Mouse (Mus musculus) heart, postnatal 36 days (tissue): Measurements from ENCODE around the gene Cpn1. TPM values are rescaled to one million over a fixed set of nuclear protein-coding genes. Genes with fewer than 3 reads are reported as not detected.
"Not testable (repeated sequence)": the region's sequence is repeated elsewhere in the genome, so short reads cannot be mapped to it uniquely, and the experiment has no call there.

Experiments used
- DNase-seq, 2 experiments: peaks; one replicate each; pipeline ENCODE4 v3.0.0; 2021 to 2022
- intact Hi-C: fragments of 180-260 bp; cut with DNase I; formaldehyde crosslinking; loops from one replicate; pipeline ENCODE4 v1.15.1; 2025
- total RNA-seq, 2 experiments: library from RNA; stranded (reverse); gene quantifications; 2 replicates each; pipeline ENCODE4 v1.2.3; 2021

Cpn1 gene
- total RNA-seq, 2 experiments from 2014 or later: 0.19 TPM; not detected in 1

- no peak for DNase-seq
- intact Hi-C loops: no loop called here
Measured at GRCm38 (mm10) chr19:43990362-43990761, 4.0 kb upstream of the Cpn1 start.

- intact Hi-C loops: no loop called here
- DNase-seq: no peak
Measured at GRCm38 (mm10) chr19:43981992-43982391, 4.4 kb downstream of the Cpn1 start.

- intact Hi-C loops: no loop called here
- DNase-seq: no peak
Measured at GRCm38 (mm10) chr19:43980711-43981110, 5.6 kb downstream of the Cpn1 start.

- intact Hi-C loops: no loop called here
- DNase-seq: no peak
Measured at GRCm38 (mm10) chr19:43977799-43978198, 8.6 kb downstream of the Cpn1 start.

GRCm38 (mm10) chr19:43976661-43977060 is 9.7 kb downstream of the Cpn1 start:
- DNase-seq: peak in 1 of 2 experiments; percentile 8
- intact Hi-C loops: no loop called here

GRCm38 (mm10) chr19:43974221-43974620 is 12.1 kb downstream of the Cpn1 start:
- intact Hi-C loops: no loop called here
- no peak for DNase-seq

GRCm38 (mm10) chr19:43973711-43974110 is 12.6 kb downstream of the Cpn1 start:
- no peak for DNase-seq
- intact Hi-C loops: no loop called here

- DNase-seq: no peak
- intact Hi-C loops: no loop called here
Measured at GRCm38 (mm10) chr19:43972129-43972528, 14.2 kb downstream of the Cpn1 start.

- DNase-seq: no peak
- intact Hi-C loops: no loop called here
Measured at GRCm38 (mm10) chr19:43968436-43969026, 17.8 kb downstream of the Cpn1 start.

GRCm38 (mm10) chr19:43966481-43966880 is 19.9 kb downstream of the Cpn1 start:
- intact Hi-C loops: no loop called here
- no peak for DNase-seq

- intact Hi-C loops: no loop called here
- DNase-seq: peak; percentile 9 to 19
Measured at GRCm38 (mm10) chr19:43965496-43966085, 20.8 kb downstream of the Cpn1 start.

- DNase-seq: no peak
- intact Hi-C loops: no loop called here
Measured at GRCm38 (mm10) chr19:43962795-43963194, 23.6 kb downstream of the Cpn1 start.

- intact Hi-C loops: no loop called here
- DNase-seq: no peak
Measured at GRCm38 (mm10) chr19:43961185-43961584, 25.2 kb downstream of the Cpn1 start.

GRCm38 (mm10) chr19:43960014-43960413 is 26.3 kb downstream of the Cpn1 start:
- intact Hi-C loops: no loop called here
- no peak for DNase-seq

GRCm38 (mm10) chr19:43959162-43959561 is 27.2 kb downstream of the Cpn1 start:
- DNase-seq: peak; percentile 67 to 75
- intact Hi-C loops: loop anchor here (1.0 to 5.0 kb wide), 2 partner anchors 107 to 127 kb away; no protein-coding TSS in a partner anchor

- no peak for DNase-seq
- intact Hi-C loops: loop anchor here (5.0 kb wide), 1 partner anchor 106 kb away; no protein-coding TSS in a partner anchor
Measured at GRCm38 (mm10) chr19:43957881-43958280, 28.5 kb downstream of the Cpn1 start.

- intact Hi-C loops: loop anchor here (5.0 kb wide), 1 partner anchor 105 kb away; no protein-coding TSS in a partner anchor
- peak in 1 of 2 experiments; percentile 35 for DNase-seq
Measured at GRCm38 (mm10) chr19:43957402-43957801, 29.0 kb downstream of the Cpn1 start.

- intact Hi-C loops: loop anchor here (5.0 kb wide), 1 partner anchor 103 kb away; no protein-coding TSS in a partner anchor
Measured at GRCm38 (mm10) chr19:43955266-43955665, 31.1 kb downstream of the Cpn1 start.

GRCm38 (mm10) chr19:43954864-43955263 is 31.5 kb downstream of the Cpn1 start:
- intact Hi-C loops: loop anchor here (5.0 kb wide), 1 partner anchor 103 kb away; no protein-coding TSS in a partner anchor
- DNase-seq: no peak

More at GRCm38 (mm10) chr19:43955266-43955665, 31.1 kb downstream of the Cpn1 start:
- no peak for DNase-seq

GRCm38 (mm10) chr19:43952936-43953335 is 33.4 kb downstream of the Cpn1 start:
- DNase-seq: not testable (repeated sequence)
- intact Hi-C loops: loop anchor here (1.0 kb wide), 1 partner anchor 39 kb away; no protein-coding TSS in a partner anchor

GRCm38 (mm10) chr19:43949111-43949810 is 37.1 kb downstream of the Cpn1 start:
- no peak for DNase-seq
- intact Hi-C loops: no loop called here
